Mouse (Mus musculus) forebrain, embryonic 16.5 days (tissue): ENCODE results near the gene Dlgap1. TPM values are rescaled to one million over a fixed set of nuclear protein-coding genes. Genes with fewer than 3 reads are reported as not detected.
A peak's percentile ranks its signal among the peaks of the same experiment; 100 is the strongest.

Experiments used
- ATAC-seq: fragments of 200-750 bp; cut with Nextera tagmentation; 2 replicates; pipeline ENCODE4 v1.8.0; 2017; ENCODE audit warnings: mild to moderate bottlenecking, moderate library complexity
- H3K27ac ChIP-seq: fragments of 300-500 bp; sonication (generic); 2 replicates; pipeline ENCODE4 v1.5.1; 2014; ENCODE audit warnings: low read length, control low read depth
- H3K27me3 ChIP-seq: fragments of 300-500 bp; sonication (generic); replicated peaks from 2 replicates; pipeline ENCODE4 v1.6.1; 2014; ENCODE audit warnings: low read length; ENCODE audit not compliant: control insufficient read depth, insufficient read depth
- H3K36me3 ChIP-seq: fragments of 300-500 bp; sonication (generic); 2 replicates; pipeline ENCODE4 v1.6.1; 2014; ENCODE audit not compliant: control insufficient read depth, insufficient read depth
- H3K4me1 ChIP-seq: fragments of 300-500 bp; sonication (generic); replicated peaks from 2 replicates; pipeline ENCODE4 v1.6.1; 2014; ENCODE audit warnings: low read length; ENCODE audit not compliant: control insufficient read depth, insufficient read depth
- H3K4me2 ChIP-seq: fragments of 300-500 bp; sonication (generic); 2 replicates; pipeline ENCODE4 v1.6.1; 2014; ENCODE audit warnings: mild to moderate bottlenecking, low read length, control low read depth
- H3K4me3 ChIP-seq: fragments of 300-500 bp; sonication (generic); replicated peaks from 2 replicates; pipeline ENCODE4 v1.5.1; 2014; ENCODE audit warnings: mild to moderate bottlenecking, low read length, control low read depth
- H3K9ac ChIP-seq: fragments of 300-500 bp; sonication (generic); replicated peaks from 2 replicates; pipeline ENCODE4 v1.6.1; 2014; ENCODE audit warnings: low read depth, low read length, control low read depth
- H3K9me3 ChIP-seq: fragments of 300-500 bp; sonication (generic); 2 replicates; pipeline ENCODE4 v1.6.1; 2016; ENCODE audit warnings: low read length; ENCODE audit not compliant: control insufficient read depth
- WGBS: fragments of 180-500 bp; shearing (Covaris S2); extraction: QIAGEN DNeasy Blood & Tissue Kit; methylation state at CpG from one replicate; pipeline ENCODE4 v1.1.7; 2014; 5-methylcytosine and 5-hydroxymethylcytosine counted together
- polyA plus RNA-seq: library from polyadenylated mRNA; unstranded; fragments of >200 nt; fragmentation: Nextera tagmentation; extraction: Ambion mirVana; gene quantifications from 2 replicates; pipeline ENCODE4 v1.2.1, GENCODE M21; 2015

Gene Dlgap1
- polyA plus RNA-seq, 1 experiment from 2014 or later, result 47.2 TPM

DNA sequence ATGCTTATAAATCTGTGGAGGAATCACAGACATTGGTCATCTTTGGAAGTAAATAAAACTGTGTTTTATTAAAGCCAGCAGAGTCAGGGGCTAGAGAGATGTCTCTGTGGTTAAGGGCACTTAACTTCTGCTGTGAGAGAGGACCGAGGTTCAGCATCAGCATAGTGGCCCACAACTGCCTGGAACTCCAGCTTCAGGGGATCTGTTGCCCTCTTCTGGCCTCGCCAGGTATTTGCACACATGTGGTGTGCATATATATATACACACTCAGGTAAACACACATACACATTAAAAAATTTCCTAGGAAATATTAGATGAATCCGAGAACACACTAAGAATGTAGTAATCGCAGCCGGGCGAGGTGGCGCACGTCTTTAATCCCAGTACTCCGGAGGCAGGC lies 796.5 kb downstream of the Dlgap1 start:
- Histone ChIP-seq H3K27ac (no peak overlapping the region), H3K9me3 (no peaks in the 10 kb centered on the region), H3K9ac (no peak overlapping the region), H3K4me1 (no peaks in the 10 kb centered on the region), H3K4me2 (no peak overlapping the region), H3K4me3 (no peak overlapping the region), H3K27me3 (no peaks in the 10 kb centered on the region), H3K36me3 (no peaks in the 10 kb centered on the region)
- no peak for ATAC-seq
- 95% methylated on average over 9 of the region's 9 CpGs for WGBS

GRCm38 (mm10) chr17:70765976-70766375 lies 797.1 kb downstream of the Dlgap1 start:
- Histone ChIP-seq H3K4me3 (no peak overlapping the region), H3K27me3 (no peaks in the 10 kb centered on the region), H3K4me2 (no peak overlapping the region), H3K4me1 (no peaks in the 10 kb centered on the region), H3K9ac (no peak overlapping the region), H3K36me3 (no peaks in the 10 kb centered on the region), H3K27ac (no peak overlapping the region), H3K9me3 (no peaks in the 10 kb centered on the region)
- no peak for ATAC-seq
- WGBS, result 92% methylated on average over 18 of the region's 18 CpGs

DNA sequence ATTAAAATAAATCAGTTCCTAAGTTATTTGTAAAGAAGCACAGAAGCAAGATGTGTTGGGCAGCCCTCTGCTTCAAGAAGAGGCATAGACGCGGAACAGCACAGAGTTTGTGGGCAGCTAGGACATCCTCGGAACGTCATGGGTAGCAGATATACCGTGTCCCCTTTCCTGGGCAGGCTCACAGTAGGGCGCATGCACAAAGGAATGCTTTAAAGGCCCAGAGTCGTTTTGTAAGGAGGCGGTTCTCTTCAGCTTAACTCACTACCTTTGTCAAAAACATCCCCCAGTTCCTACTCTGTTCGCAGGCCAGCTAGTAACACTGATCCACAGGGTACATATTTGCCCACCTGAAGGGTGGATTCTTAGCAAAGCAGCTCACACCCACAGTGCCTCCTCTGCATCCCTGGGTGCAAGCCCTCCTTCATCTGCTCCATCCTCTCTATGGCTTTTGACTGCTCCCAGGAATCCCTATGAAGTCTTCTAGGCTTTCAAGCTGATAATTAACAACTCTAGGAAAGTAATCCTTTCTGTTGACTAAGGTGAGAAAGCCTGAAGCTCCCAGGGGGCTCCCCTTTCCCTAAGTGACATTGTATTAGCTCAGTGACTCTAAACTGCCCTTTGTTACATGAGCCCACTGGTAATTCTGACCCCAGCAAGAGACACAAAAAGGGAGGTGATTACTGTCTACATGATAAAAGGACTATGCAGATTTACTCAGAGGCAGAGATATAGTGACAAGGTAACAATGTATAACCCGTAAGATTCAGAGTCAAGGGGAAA lies 803.4 kb downstream of the Dlgap1 start:
- Histone ChIP-seq H3K27ac (no peak overlapping the region), H3K4me1 (0 out of 2 replicates have a peak, but pooled peaks cover 2% of the 10 kb centered on the region), H3K4me3 (no peak overlapping the region), H3K36me3 (no peaks in the 10 kb centered on the region), H3K27me3 (no peaks in the 10 kb centered on the region), H3K9me3 (no peaks in the 10 kb centered on the region), H3K9ac (no peak overlapping the region), H3K4me2 (no peak overlapping the region)
- 5% methylated on average over 10 of the region's 10 CpGs for WGBS
- ATAC-seq, result no peak

DNA sequence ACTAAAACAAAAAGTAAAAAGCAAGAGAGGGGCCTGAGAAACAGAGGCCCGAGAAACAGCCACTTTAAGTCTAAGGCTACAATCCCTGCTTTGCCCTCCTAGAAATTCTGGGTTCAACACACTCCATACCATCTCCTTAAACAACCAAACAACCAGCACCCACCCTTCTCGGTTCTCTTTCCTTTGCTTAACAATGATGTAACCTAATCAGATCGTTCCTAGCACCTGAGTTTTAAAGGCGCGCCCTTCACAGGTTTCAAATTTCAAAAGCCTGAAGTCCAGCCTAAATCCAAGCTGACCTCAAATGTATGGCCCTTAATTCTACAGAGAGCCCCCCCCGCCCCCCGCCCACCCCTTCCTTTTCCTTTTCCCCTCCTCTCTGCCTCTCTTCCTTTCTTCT lies 810.9 kb downstream of the Dlgap1 start:
- WGBS, result 36% methylated on average over 7 of the region's 7 CpGs
- H3K4me2 ChIP-seq, result no peak overlapping the region
- H3K4me3 ChIP-seq, result no peak overlapping the region
- no peaks in the 10 kb centered on the region for H3K9me3 ChIP-seq
- ATAC-seq, result no peak
- H3K27me3 ChIP-seq, result no peaks in the 10 kb centered on the region
- H3K27ac ChIP-seq, result no peak overlapping the region
- H3K4me1 ChIP-seq, result no peaks in the 10 kb centered on the region
- H3K9ac ChIP-seq, result no peak overlapping the region
- H3K36me3 ChIP-seq, result no peaks in the 10 kb centered on the region

DNA sequence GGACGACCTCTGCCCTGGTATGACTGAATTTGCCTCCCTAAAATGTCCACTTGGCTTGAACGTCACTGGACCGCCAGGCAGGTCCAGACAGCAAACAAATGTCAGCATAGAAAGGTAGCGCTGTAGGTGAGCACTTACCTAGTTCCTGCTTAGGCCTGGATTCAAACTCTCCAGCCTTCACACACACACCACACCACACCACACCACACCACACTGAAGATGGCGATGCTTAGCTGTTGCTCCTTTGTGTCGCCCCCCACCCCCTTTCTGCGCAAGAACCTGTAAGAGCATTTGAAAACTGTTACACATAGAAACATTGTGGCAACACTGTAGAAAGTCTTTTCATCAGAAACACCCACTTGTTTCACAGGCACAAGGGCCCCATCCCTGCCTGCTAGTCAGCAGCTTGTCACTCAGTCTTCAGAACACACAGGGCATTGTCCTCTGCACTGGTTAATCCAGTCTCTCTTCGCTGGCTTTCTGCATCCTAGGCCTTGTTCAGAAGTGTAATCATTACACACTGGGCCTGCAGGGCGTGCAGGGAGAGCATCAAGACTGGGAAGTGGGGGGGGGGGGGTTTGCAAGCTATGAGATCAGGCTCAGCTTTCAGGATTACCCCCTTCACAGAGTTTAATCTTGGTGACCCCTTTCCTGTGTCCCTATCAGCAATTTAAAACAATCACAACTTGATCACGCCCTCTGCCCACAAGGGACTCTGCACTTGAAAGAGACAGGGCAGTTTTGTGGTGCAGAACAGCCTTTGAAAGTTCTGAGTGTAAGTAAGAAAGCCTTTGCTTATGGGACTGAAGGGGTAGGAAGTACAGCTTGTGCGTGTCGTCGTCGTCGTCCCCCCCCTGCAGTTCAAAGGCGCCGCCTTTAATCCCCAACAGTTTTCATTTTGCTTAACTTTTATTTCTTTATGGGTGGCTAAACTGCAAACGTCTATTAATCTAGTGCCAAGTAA lies 812.1 kb downstream of the Dlgap1 start:
- no peaks in the 10 kb centered on the region for H3K27me3 ChIP-seq
- no peak overlapping the region for H3K9ac ChIP-seq
- no peaks in the 10 kb centered on the region for H3K4me1 ChIP-seq
- H3K36me3 ChIP-seq, result no peaks in the 10 kb centered on the region
- H3K4me2 ChIP-seq, result no peak overlapping the region
- no peak overlapping the region for H3K4me3 ChIP-seq
- 24% methylated on average over 18 of the region's 18 CpGs for WGBS
- peak; percentile 54; the same call in 1 of the 2 replicates for ATAC-seq
- no peak overlapping the region for H3K27ac ChIP-seq
- no peaks in the 10 kb centered on the region for H3K9me3 ChIP-seq

DNA sequence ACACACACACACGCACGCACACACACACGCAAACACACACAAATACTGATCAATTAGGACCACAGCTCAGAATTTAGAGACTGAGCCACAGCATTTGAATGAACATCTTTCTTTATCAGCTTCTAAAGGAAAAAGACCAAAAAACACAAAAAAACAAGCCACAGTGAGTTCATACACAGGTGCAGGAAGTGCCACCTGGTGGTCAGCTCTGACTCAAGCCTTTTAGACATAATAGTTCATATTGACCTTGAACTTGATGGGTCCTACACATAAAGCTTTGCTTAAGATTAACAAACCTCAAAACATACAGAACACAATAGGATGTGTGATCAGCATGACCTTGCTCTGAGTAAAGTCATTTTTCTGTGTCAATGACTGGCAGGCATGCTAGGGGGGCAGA lies 814.4 kb downstream of the Dlgap1 start:
- no peak overlapping the region for H3K4me3 ChIP-seq
- H3K27me3 ChIP-seq, result no peaks in the 10 kb centered on the region
- no peak for ATAC-seq
- no peaks in the 10 kb centered on the region for H3K36me3 ChIP-seq
- no peak overlapping the region for H3K4me2 ChIP-seq
- no peaks in the 10 kb centered on the region for H3K9me3 ChIP-seq
- H3K27ac ChIP-seq, result no peak overlapping the region
- 90% methylated on average over 3 of the region's 3 CpGs for WGBS
- H3K9ac ChIP-seq, result no peak overlapping the region
- H3K4me1 ChIP-seq, result no peaks in the 10 kb centered on the region

GRCm38 (mm10) chr17:70787366-70787765 lies 818.5 kb downstream of the Dlgap1 start:
- Histone ChIP-seq H3K9me3 (no peaks in the 10 kb centered on the region), H3K4me3 (no peak overlapping the region), H3K4me1 (peaks cover 4% of the 10 kb centered on the region; the same call in 1 of the 2 replicates), H3K27ac (no peak overlapping the region), H3K4me2 (no peak overlapping the region), H3K27me3 (no peaks in the 10 kb centered on the region), H3K36me3 (no peaks in the 10 kb centered on the region), H3K9ac (no peak overlapping the region)
- WGBS, result 84% methylated on average over 2 of the region's 2 CpGs
- ATAC-seq, result no peak

DNA sequence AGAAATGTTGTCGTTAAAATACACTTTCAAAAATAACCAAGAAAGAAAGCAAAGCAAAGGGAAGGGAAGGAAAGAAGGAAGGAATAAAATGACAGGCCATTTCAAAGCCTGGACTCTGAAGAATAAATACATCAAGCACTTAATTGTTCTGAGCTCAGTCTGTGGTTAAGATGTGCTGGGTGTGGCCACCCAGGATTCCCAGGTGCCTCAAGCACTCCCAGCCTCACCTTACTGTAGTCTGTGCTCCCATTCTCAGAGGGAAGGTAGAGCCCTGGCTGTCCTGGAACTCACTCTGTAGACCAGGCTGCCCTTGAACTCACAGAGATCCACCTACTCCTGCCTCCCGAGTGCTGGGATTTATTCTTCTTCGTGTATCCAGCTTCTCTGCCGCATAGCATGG lies 821.9 kb downstream of the Dlgap1 start:
- Histone ChIP-seq H3K27me3 (no peaks in the 10 kb centered on the region), H3K4me2 (no peak overlapping the region), H3K9ac (no peak overlapping the region), H3K36me3 (no peaks in the 10 kb centered on the region), H3K9me3 (no peaks in the 10 kb centered on the region), H3K27ac (peak overlapping the region; percentile 23; the same call in 1 of the 2 replicates), H3K4me1 (peaks cover 14% of the 10 kb centered on the region), H3K4me3 (no peak overlapping the region)
- 94% methylated on average over 4 of the region's 4 CpGs for WGBS
- no peak for ATAC-seq

GRCm38 (mm10) chr17:70791596-70792275 lies 822.9 kb downstream of the Dlgap1 start:
- H3K4me3 ChIP-seq, result no peak overlapping the region
- H3K36me3 ChIP-seq, result no peaks in the 10 kb centered on the region
- H3K9me3 ChIP-seq, result no peaks in the 10 kb centered on the region
- WGBS, result 63% methylated on average over 9 of the region's 9 CpGs
- peak overlapping the region; percentile 8; the same call in 1 of the 2 replicates for H3K27ac ChIP-seq
- 0 out of 2 replicates have a peak, but pooled peaks have one; percentile 49 for ATAC-seq
- peaks cover 14% of the 10 kb centered on the region for H3K4me1 ChIP-seq
- no peaks in the 10 kb centered on the region for H3K27me3 ChIP-seq
- no peak overlapping the region for H3K4me2 ChIP-seq
- no peak overlapping the region for H3K9ac ChIP-seq
